Mouse (Mus musculus) testis, adult 2 months (tissue): ENCODE measurements at regions not wholly inside any gene's neighbourhood (a gene's known extent, or its start where the extent isn't known, plus 50 kb on each side); places are given as distances from the start of the nearest gene placed in this dataset.

Experiments
- CTCF ChIP-seq: fragments of 200-500 bp; IDR thresholded peaks from 2 replicates; pipeline ENCODE4 v1.5.1; 2012; ENCODE audit warnings: low read depth, mild to moderate bottlenecking, inconsistent platforms, low read length, moderate library complexity; ENCODE audit not compliant: control insufficient read depth, insufficient read depth, insufficient replicate concordance
- POLR2A ChIP-seq: fragments of 200-500 bp; IDR thresholded peaks from 2 replicates; pipeline ENCODE4 v1.6.1; 2012; ENCODE audit warnings: low read depth, mild to moderate bottlenecking, inconsistent platforms, low read length, moderate library complexity; ENCODE audit not compliant: control insufficient read depth

GRCm38 (mm10) chr8:88857216-88857615 lies 160.4 kb downstream of the Cyld start:
- TF ChIP-seq CTCF (no peak), POLR2A (no peak)
